Mouse (Mus musculus) cerebellum, postnatal 10 days (tissue): ENCODE measurements around the gene Ttc41.
A peak's percentile ranks its signal among the peaks of the same experiment; 100 is the strongest.

Experiments
- DNase-seq, 2 experiments: peaks; one replicate each; pipeline ENCODE4 v3.0.0; 2021; ENCODE audit warnings: mixed read lengths in 2 of 2

Gene Ttc41

GRCm38 (mm10) chr10:86755816-86756502, 50.3 kb downstream of the Ttc41 start:
- DNase-seq = no peak

- DNase-seq = no peak
Measured at GRCm38 (mm10) chr10:86757724-86758123, 52.1 kb downstream of the Ttc41 start.

GRCm38 (mm10) chr10:86758211-86758610, 52.6 kb downstream of the Ttc41 start:
- no peak for DNase-seq

GRCm38 (mm10) chr10:86761236-86761635, 55.6 kb downstream of the Ttc41 start:
- DNase-seq = no peak

GRCm38 (mm10) chr10:86761722-86762383, 56.2 kb downstream of the Ttc41 start:
- DNase-seq = peak in 1 of 2 experiments; percentile 28

- no peak for DNase-seq
Measured at GRCm38 (mm10) chr10:86762384-86762730, 56.7 kb downstream of the Ttc41 start.

- no peak for DNase-seq
Measured at GRCm38 (mm10) chr10:86763672-86764071, 58.1 kb downstream of the Ttc41 start, which contains the start of gene Gm49358. Gene Gm49358, plus strand, starts transcription at chr10:86763972.

GRCm38 (mm10) chr10:86765344-86765966, 59.8 kb downstream of the Ttc41 start:
- no peak for DNase-seq

GRCm38 (mm10) chr10:86769216-86769615, 63.6 kb downstream of the Ttc41 start:
- DNase-seq = no peak

- DNase-seq = peak; percentile 53 to 58
Measured at GRCm38 (mm10) chr10:86769797-86770196, 64.2 kb downstream of the Ttc41 start.

GRCm38 (mm10) chr10:86771701-86772100, 66.1 kb downstream of the Ttc41 start:
- DNase-seq = peak; percentile 58 to 62

- DNase-seq = peak; percentile 89 to 90
Measured at GRCm38 (mm10) chr10:86772231-86772631, 66.6 kb downstream of the Ttc41 start.

GRCm38 (mm10) chr10:86773360-86773759, 67.7 kb downstream of the Ttc41 start:
- DNase-seq = no peak

- no peak for DNase-seq
Measured at GRCm38 (mm10) chr10:86776281-86776680, 70.7 kb downstream of the Ttc41 start.

GRCm38 (mm10) chr10:86777614-86778319, 72.2 kb downstream of the Ttc41 start:
- peak in 1 of 2 experiments; percentile 35 for DNase-seq

GRCm38 (mm10) chr10:86778398-86779116, 72.9 kb downstream of the Ttc41 start, which contains the start of gene Nt5dc3:
Gene Nt5dc3, plus strand, starts transcription at chr10:86779005.
- peak; percentile 98 to 99 for DNase-seq

- DNase-seq = peak; percentile 59 to 61
Measured at GRCm38 (mm10) chr10:86779117-86779755, 73.6 kb downstream of the Ttc41 start.

- peak in 1 of 2 experiments; percentile 16 for DNase-seq
Measured at GRCm38 (mm10) chr10:86779816-86780500, 74.3 kb downstream of the Ttc41 start.

- DNase-seq = no peak
Measured at GRCm38 (mm10) chr10:86781641-86782040, 76.0 kb downstream of the Ttc41 start.

- no peak for DNase-seq
Measured at GRCm38 (mm10) chr10:86782656-86783055, 77.0 kb downstream of the Ttc41 start.

- no peak for DNase-seq
Measured at GRCm38 (mm10) chr10:86783561-86783960, 78.0 kb downstream of the Ttc41 start.
